8 mouse cellular contexts compared by ENCODE assay signal in the genomic region with DNA sequence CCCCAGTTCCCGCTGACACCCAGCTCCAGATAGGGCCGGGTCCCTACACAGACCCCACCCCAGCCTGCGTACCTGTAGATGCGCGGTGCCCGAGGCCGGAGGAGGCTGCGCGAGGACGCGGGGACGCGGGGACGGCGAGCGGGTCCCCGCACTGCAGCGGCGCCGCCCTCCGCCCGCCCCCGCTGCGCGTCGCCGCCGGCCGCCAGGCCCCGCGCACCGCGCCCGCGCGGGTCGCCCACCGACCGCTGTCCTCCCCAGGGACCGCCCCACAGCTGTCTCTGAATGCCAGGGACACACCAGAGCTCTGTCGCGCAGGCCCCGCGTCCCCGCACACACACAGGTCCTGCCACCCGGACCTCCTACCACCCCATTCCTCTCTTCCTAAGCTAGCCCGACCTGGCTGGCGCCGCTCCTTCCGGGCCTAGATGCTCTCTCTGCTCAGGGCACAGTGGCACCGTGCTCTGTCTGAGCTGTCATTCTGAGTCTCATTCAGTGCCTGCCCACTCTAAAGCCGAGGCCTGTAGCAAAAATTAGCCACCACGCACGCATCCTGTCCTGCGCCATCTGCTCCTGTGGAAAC. TPM values are rescaled to one million over a fixed set of nuclear protein-coding genes. Genes with fewer than 3 reads are reported as not detected.
DNase-seq lines count a peak whose midpoint lies in the region; ATAC-seq and TF ChIP-seq lines count a peak whose summit lies in the region.

No protein-coding gene starts in this region.

- no peaks in the 10 kb centered on the region for H3K9me3 ChIP-seq in lung, embryonic 14.5 days (ENCODE audit: low read depth, low read length)
- H3K9me3 ChIP-seq in midbrain, embryonic 16.5 days (replicated peaks; ENCODE audit: control insufficient read depth, low read length, poor library complexity, severe bottlenecking): no peaks in the 10 kb centered on the region

- no peaks in the 10 kb centered on the region for H3K36me3 ChIP-seq in lung, embryonic 14.5 days (ENCODE audit: insufficient read depth)
- H3K36me3 ChIP-seq in midbrain, embryonic 16.5 days (ENCODE audit: control insufficient read depth, insufficient read depth, low read length): peaks cover 14% of the 10 kb centered on the region

- H3K27ac ChIP-seq in lung, embryonic 14.5 days (ENCODE audit: low read depth): no peak overlapping the region
- peak overlapping the region; percentile 91 for H3K27ac ChIP-seq in midbrain, embryonic 16.5 days (ENCODE audit: low read length)

- ATAC-seq in lung, embryonic 14.5 days (ENCODE audit: insufficient read depth): peak; percentile 71
- peak; percentile 92 for ATAC-seq in midbrain, embryonic 16.5 days

- H3K4me3 ChIP-seq in lung, embryonic 14.5 days (ENCODE audit: low read depth, low read length): peak overlapping the region; percentile 57
- H3K4me3 ChIP-seq in midbrain, embryonic 16.5 days (ENCODE audit: low read depth, low read length): peak overlapping the region; percentile 62

- no peak for TF ChIP-seq CTCF in lung, embryonic 14.5 days (IDR thresholded peaks at IDR 0.05; ENCODE audit: low read depth)

- H3K4me2 ChIP-seq in lung, embryonic 14.5 days: peak overlapping the region; percentile 87
- peak overlapping the region; percentile 73 for H3K4me2 ChIP-seq in midbrain, embryonic 16.5 days (ENCODE audit: low read length)

- peak; percentile 49 for DNase-seq in lung, embryonic 14.5 days
- DNase-seq in lung, postnatal 25 days (ENCODE audit: low spot score): no peak
- DNase-seq in cerebellum, adult 9-11 months: peak; percentile 88
- peak; percentile 67 to 79 for DNase-seq in frontal cortex, adult 2 months (ENCODE audit: extremely low spot score in 1 of 2, low spot score in 1 of 2)
- DNase-seq in left cerebral cortex, adult 8-10 months (ENCODE audit: low spot score in 2 of 2): peak; percentile 49 to 60
- no peak for DNase-seq in c-Kit-positive CD71-positive TER-119-positive erythroid progenitor cells, embryonic 14.5 days (ENCODE audit: low spot score)
- no peak for DNase-seq in gastrocnemius, postnatal 36 days

- intact Hi-C loops in gastrocnemius, postnatal 36 days (cut with DNase I): no loop called here

- peak overlapping the region; percentile 64 for H3K9ac ChIP-seq in lung, embryonic 14.5 days
- H3K9ac ChIP-seq in midbrain, embryonic 16.5 days (ENCODE audit: low read depth, low read length): peak overlapping the region; percentile 86

- H3K4me1 ChIP-seq in lung, embryonic 14.5 days (ENCODE audit: insufficient read depth): peaks cover 5% of the 10 kb centered on the region; the same call in 1 of the 2 replicates
- peaks cover 18% of the 10 kb centered on the region for H3K4me1 ChIP-seq in midbrain, embryonic 16.5 days (ENCODE audit: control insufficient read depth, insufficient read depth, low read length)

- H3K27me3 ChIP-seq in lung, embryonic 14.5 days (ENCODE audit: insufficient read depth, low read length): peaks cover 8% of the 10 kb centered on the region
- no peaks in the 10 kb centered on the region; the same call in 1 of the 2 replicates for H3K27me3 ChIP-seq in midbrain, embryonic 16.5 days (ENCODE audit: control insufficient read depth, insufficient read depth, low read depth, low read length)

- WGBS in lung, embryonic 14.5 days: 6% methylated on average over 36 of the region's 55 CpGs
- 2% methylated on average over 46 of the region's 55 CpGs for WGBS in midbrain, embryonic 16.5 days

RNA-seq across cellular contexts. Expression of a gene that starts 20.1 kb away (rescaled TPM):
- polyA plus RNA-seq in lung, embryonic 14.5 days (2014; fragmentation: Nextera tagmentation; extraction: Ambion mirVana): 12.0 and 13.5 TPM in 2 replicates
- 752 and 764 TPM in 2 replicates for polyA plus RNA-seq in frontal cortex, adult 2 months (2012; rRNA removed)
- total RNA-seq in left cerebral cortex, adult 8-10 months (2022): 100 to 1,000 TPM; 670 to 720 (median 701) TPM
- polyA plus RNA-seq in midbrain, embryonic 16.5 days (2015; fragmentation: Nextera tagmentation; extraction: Ambion mirVana): 327 and 368 TPM in 2 replicates
- total RNA-seq in gastrocnemius, postnatal 36 days (2021): 1 to 10 TPM; 1.2 to 1.5 TPM

RNA-seq across cellular contexts. Expression of a gene that starts 20.4 kb away (rescaled TPM):
- 8.6 and 9.0 TPM in 2 replicates for polyA plus RNA-seq in lung, embryonic 14.5 days (2014; fragmentation: Nextera tagmentation; extraction: Ambion mirVana)
- 7.0 and 7.2 TPM in 2 replicates for polyA plus RNA-seq in frontal cortex, adult 2 months (2012; rRNA removed)
- 1 to 10 TPM; 6.0 to 8.9 (median 6.9) TPM for total RNA-seq in left cerebral cortex, adult 8-10 months (2022)
- polyA plus RNA-seq in midbrain, embryonic 16.5 days (2015; fragmentation: Nextera tagmentation; extraction: Ambion mirVana): 3.2 and 3.5 TPM in 2 replicates
- 10 to 100 TPM; 13.5 to 14.4 TPM for total RNA-seq in gastrocnemius, postnatal 36 days (2021)

Comparison
In these comparisons a context has a peak if more than half of its experiments do, and no peak if none do; other contexts are left out.
1. DNase-seq: peak in lung, embryonic 14.5 days (single experiment), cerebellum, adult 9-11 months (single experiment), frontal cortex, adult 2 months (2 of 2) and left cerebral cortex, adult 8-10 months (2 of 2); none in lung, postnatal 25 days (single experiment), c-Kit-positive CD71-positive TER-119-positive erythroid progenitor cells, embryonic 14.5 days (single experiment) and gastrocnemius, postnatal 36 days (0 of 2).
2. RNA of a gene that starts 20.1 kb away (polyA plus RNA-seq): 752 to 764 TPM in frontal cortex, adult 2 months and 327 to 368 TPM in midbrain, embryonic 16.5 days; 12.0 to 13.5 TPM in lung, embryonic 14.5 days; every median in the first group is over 10 times any median in the second.